Mouse (Mus musculus): ENCODE results near the gene Ccm2l. TPM values are rescaled to one million over a fixed set of nuclear protein-coding genes. Genes with fewer than 3 reads are reported as not detected.
A peak's percentile ranks its signal among the peaks of the same experiment; 100 is the strongest.

Ccm2l gene
- polyA plus RNA-seq, 1 experiment from 2014 or later: 1.9 TPM

- Histone ChIP-seq H3K4me3 (no peak overlapping the region), H3K9ac (no peak overlapping the region), H3K27ac (no peak overlapping the region), H3K27me3 (peaks cover 14% of the 10 kb centered on the region; the same call in 1 of the 2 replicates), H3K36me3 (no peaks in the 10 kb centered on the region), H3K9me3 (no peaks in the 10 kb centered on the region), H3K4me1 (replicated peaks) (no peaks in the 10 kb centered on the region), H3K4me2 (no peak overlapping the region)
- WGBS: 87% methylated on average over 6 of the region's 6 CpGs
- ATAC-seq (ENCODE audit: low FRiP score): no peak
Measured at GRCm38 (mm10) chr2:153081866-153082265, 16.1 kb downstream of the Ccm2l start.

GRCm38 (mm10) chr2:153083275-153083674 is 17.5 kb downstream of the Ccm2l start:
- Histone ChIP-seq H3K27me3 (peaks cover 12% of the 10 kb centered on the region; the same call in 1 of the 2 replicates), H3K4me3 (no peak overlapping the region), H3K4me1 (replicated peaks) (no peaks in the 10 kb centered on the region), H3K9ac (no peak overlapping the region), H3K36me3 (no peaks in the 10 kb centered on the region), H3K9me3 (no peaks in the 10 kb centered on the region), H3K4me2 (no peak overlapping the region), H3K27ac (no peak overlapping the region)
- no peak for ATAC-seq (ENCODE audit: low FRiP score)
- WGBS: 94% methylated on average over 8 of the region's 8 CpGs

DNA sequence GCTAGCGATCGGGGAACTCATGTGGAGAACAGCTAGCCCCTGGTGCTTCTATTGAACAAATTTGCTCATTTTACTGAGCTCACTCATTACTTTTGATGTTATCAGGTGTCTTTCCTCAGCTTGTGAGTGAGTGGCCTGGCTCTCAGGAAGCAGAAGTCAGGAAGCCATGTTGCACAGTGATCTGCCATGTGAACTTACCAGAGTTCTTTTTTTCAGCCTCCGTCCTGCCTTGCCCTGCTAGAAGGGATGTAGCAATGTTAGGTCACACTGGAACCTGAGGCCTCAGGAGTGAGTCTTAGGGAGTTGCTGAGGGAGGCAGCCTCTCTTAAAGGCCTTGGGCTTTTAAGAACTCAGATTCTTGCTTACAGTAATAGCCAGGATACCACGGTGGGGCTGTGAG is 18.1 kb downstream of the Ccm2l start:
- no peaks in the 10 kb centered on the region for H3K4me1 ChIP-seq (replicated peaks)
- no peaks in the 10 kb centered on the region for H3K36me3 ChIP-seq
- H3K27ac ChIP-seq: no peak overlapping the region
- peaks cover 12% of the 10 kb centered on the region; the same call in 1 of the 2 replicates for H3K27me3 ChIP-seq
- H3K9me3 ChIP-seq: no peaks in the 10 kb centered on the region
- H3K4me2 ChIP-seq: no peak overlapping the region
- 92% methylated on average over 4 of the region's 4 CpGs for WGBS
- no peak overlapping the region for H3K4me3 ChIP-seq
- ATAC-seq (ENCODE audit: low FRiP score): no peak
- no peak overlapping the region for H3K9ac ChIP-seq

DNA sequence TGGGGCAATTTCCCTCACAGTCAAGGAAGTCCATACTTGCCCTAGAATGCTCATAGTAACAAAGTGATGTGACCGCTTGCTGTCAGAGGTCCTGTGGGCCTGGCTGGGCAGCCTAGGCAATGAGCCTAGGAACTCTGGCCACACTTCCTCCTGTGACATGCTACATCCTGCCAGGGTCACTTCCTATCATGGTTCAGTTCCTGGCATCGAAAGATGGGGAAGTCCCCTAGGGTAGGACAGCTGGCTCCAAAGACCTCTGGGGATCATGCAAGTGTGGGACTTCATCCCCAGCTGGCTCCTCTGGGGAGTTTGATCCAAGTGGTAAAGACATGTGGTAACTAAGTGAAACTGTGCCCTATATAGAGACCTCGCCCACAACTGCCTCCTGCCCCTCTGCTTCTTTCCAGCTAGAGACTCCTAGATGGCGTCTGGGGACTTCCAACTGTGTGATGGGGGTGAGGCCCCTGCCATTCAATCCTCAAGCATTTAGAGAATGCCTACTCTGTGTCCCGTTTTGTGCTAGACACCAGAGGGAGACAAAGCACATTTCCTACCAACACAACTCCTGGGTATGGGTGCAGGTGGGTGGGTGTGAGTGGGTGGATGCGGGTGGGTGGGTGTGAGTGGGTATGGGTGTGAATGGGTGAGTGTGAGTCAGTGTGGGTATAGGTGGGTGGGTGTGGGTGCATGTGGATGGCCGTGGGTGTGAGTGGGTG is 18.7 kb downstream of the Ccm2l start:
- H3K9me3 ChIP-seq: no peaks in the 10 kb centered on the region
- no peak overlapping the region for H3K9ac ChIP-seq

DNA sequence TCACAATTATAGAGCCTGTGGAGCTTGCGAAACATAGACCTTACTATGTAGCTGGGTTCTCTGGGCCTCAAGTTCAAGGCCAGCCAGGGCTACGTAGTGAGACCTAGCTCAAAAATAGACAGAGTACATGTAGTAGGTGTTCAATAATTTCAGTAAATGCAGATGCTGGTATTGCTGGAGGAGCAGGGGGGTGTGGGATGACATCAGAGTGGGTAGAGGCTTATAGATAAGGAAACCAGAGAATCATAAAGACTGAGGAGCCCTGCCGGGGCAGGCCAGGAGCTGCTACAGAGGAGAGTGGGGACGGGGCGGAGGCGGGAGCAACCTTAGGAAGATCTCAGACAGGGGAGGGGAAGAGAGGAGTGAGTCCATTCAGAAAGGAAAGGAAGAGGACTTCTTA is 19.8 kb downstream of the Ccm2l start:
- H3K9ac ChIP-seq: no peak overlapping the region
- WGBS: 86% methylated on average over 6 of the region's 6 CpGs

More for the DNA sequence above, 18.7 kb downstream of the Ccm2l start:
- Histone ChIP-seq H3K27ac (no peak overlapping the region), H3K4me1 (replicated peaks) (no peaks in the 10 kb centered on the region), H3K4me2 (no peak overlapping the region), H3K36me3 (no peaks in the 10 kb centered on the region), H3K4me3 (no peak overlapping the region), H3K27me3 (peaks cover 8% of the 10 kb centered on the region; the same call in 1 of the 2 replicates)
- no peak for ATAC-seq (ENCODE audit: low FRiP score)
- WGBS: 64% methylated on average over 7 of the region's 7 CpGs

GRCm38 (mm10) chr2:153086166-153086565 is 20.4 kb downstream of the Ccm2l start:
- Histone ChIP-seq H3K4me1 (replicated peaks) (no peaks in the 10 kb centered on the region), H3K4me2 (no peak overlapping the region), H3K27ac (no peak overlapping the region), H3K36me3 (no peaks in the 10 kb centered on the region), H3K9me3 (no peaks in the 10 kb centered on the region), H3K27me3 (0 out of 2 replicates have a peak, but pooled peaks cover 5% of the 10 kb centered on the region), H3K9ac (no peak overlapping the region), H3K4me3 (no peak overlapping the region)
- no peak for ATAC-seq (ENCODE audit: low FRiP score)
- WGBS: 89% methylated on average over 4 of the region's 4 CpGs

More for the DNA sequence above, 19.8 kb downstream of the Ccm2l start:
- H3K4me2 ChIP-seq: no peak overlapping the region
- no peak overlapping the region for H3K4me3 ChIP-seq
- no peak for ATAC-seq (ENCODE audit: low FRiP score)
- no peaks in the 10 kb centered on the region for H3K4me1 ChIP-seq (replicated peaks)
- no peaks in the 10 kb centered on the region for H3K9me3 ChIP-seq
- H3K27ac ChIP-seq: no peak overlapping the region
- no peaks in the 10 kb centered on the region for H3K36me3 ChIP-seq
- peaks cover 8% of the 10 kb centered on the region; the same call in 1 of the 2 replicates for H3K27me3 ChIP-seq

DNA sequence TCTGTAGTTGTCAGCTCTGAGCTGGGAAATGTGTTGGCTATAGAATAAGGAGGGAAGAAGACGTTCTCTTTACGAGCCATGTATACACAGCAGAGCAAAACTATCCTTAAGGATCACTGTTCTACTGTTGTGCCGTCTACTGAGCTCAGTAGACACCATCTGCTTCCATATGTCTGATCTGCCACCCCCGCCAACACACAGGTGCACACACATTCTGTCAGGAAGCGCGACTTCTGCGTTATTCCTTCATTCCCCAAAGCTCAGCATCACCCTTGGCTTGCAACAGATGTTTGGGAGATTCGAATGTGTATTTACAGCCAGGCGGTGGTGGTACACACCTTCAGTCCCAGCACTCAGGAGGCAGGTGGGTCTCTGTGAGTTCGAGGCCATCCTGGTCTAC is 21.3 kb downstream of the Ccm2l start:
- Histone ChIP-seq H3K4me2 (no peak overlapping the region), H3K27me3 (no peaks in the 10 kb centered on the region), H3K4me1 (replicated peaks) (no peaks in the 10 kb centered on the region), H3K9me3 (no peaks in the 10 kb centered on the region), H3K36me3 (no peaks in the 10 kb centered on the region), H3K4me3 (no peak overlapping the region), H3K27ac (no peak overlapping the region), H3K9ac (no peak overlapping the region)
- WGBS: 91% methylated on average over 10 of the region's 10 CpGs
- no peak for ATAC-seq (ENCODE audit: low FRiP score)

DNA sequence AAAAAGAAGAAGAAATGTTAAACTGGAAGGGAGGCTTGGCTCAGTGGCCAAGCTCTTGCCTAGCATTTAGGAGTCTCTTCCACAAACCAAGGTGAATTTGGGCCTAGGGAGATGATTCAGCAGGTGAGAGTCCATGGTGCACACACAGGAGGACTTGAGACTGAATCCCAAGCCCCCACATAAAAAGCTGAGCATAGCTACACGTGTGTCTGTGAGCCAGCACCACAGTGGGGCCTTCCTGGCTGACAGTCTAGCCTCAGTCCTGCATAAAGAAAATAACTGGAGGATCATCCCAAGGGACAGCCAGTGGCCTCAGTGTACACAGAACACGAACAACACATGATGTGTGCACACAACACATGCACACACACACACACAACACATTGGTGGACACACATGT is 23.6 kb downstream of the Ccm2l start:
- Histone ChIP-seq H3K4me2 (no peak overlapping the region), H3K4me3 (no peak overlapping the region), H3K36me3 (no peaks in the 10 kb centered on the region), H3K9me3 (no peaks in the 10 kb centered on the region), H3K27ac (no peak overlapping the region), H3K27me3 (no peaks in the 10 kb centered on the region), H3K9ac (no peak overlapping the region), H3K4me1 (replicated peaks) (no peaks in the 10 kb centered on the region)
- ATAC-seq (ENCODE audit: low FRiP score): no peak
- WGBS: 66% methylated on average over 2 of the region's 2 CpGs

GRCm38 (mm10) chr2:153090551-153091165 is 24.9 kb downstream of the Ccm2l start:
- no peak overlapping the region for H3K4me3 ChIP-seq
- WGBS: 44% methylated on average over 10 of the region's 10 CpGs
- ATAC-seq (ENCODE audit: low FRiP score): no peak

DNA sequence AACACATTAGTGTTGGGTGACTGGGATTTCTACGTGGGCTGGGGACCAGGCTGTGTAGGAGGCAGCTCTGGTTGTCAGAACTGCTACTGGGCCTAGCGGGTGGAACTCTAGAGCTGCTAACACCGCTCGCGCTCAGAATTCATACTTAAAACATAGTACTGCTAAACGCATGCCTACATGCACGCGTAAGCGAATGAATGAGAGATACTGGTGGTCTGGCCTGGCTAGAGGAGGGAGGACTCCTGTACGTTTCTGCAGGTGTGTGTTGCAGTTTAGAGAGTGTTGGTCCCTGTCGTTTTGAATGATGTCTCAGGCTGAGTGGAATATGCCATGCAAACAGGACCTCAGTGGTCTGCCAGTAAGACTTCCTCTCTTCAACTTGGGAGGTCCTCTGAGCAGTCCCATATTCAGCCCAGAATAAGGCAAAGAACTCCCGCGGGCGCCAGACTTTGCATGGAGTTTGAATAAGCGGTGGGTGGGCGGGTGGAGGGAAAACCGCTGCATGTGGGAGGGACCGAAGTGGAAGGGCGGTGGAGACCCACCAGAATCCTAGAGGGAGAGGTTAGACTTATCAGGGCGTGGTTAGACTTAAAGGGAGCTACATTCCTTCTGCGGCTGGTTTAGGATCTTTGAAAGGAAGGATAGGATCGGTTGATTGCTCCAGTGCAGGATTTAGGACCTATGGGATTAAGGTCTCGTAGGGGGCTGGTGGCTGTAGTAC is 41.5 kb downstream of the Ccm2l start:
- Histone ChIP-seq H3K27ac (no peak overlapping the region), H3K4me3 (no peak overlapping the region), H3K9me3 (no peaks in the 10 kb centered on the region), H3K4me2 (peak overlapping the region; percentile 27), H3K9ac (no peak overlapping the region), H3K36me3 (no peaks in the 10 kb centered on the region), H3K4me1 (replicated peaks) (peaks cover 13% of the 10 kb centered on the region), H3K27me3 (peaks cover 61% of the 10 kb centered on the region)
- WGBS: 36% methylated on average over 23 of the region's 23 CpGs
- ATAC-seq (ENCODE audit: low FRiP score): no peak

More at GRCm38 (mm10) chr2:153090551-153091165, 24.9 kb downstream of the Ccm2l start:
- no peak overlapping the region for H3K27ac ChIP-seq
- H3K9ac ChIP-seq: no peak overlapping the region
- no peaks in the 10 kb centered on the region for H3K4me1 ChIP-seq (replicated peaks)
- H3K27me3 ChIP-seq: no peaks in the 10 kb centered on the region
- no peak overlapping the region for H3K4me2 ChIP-seq
- H3K9me3 ChIP-seq: no peaks in the 10 kb centered on the region
- H3K36me3 ChIP-seq: no peaks in the 10 kb centered on the region

- H3K27me3 ChIP-seq: peaks cover 61% of the 10 kb centered on the region
- no peak overlapping the region for H3K27ac ChIP-seq
- H3K9ac ChIP-seq: no peak overlapping the region
- 3% methylated on average over 15 of the region's 15 CpGs for WGBS
- ATAC-seq (ENCODE audit: low FRiP score): no peak
- peak overlapping the region; percentile 79 for H3K4me2 ChIP-seq
- no peak overlapping the region; the same call in 1 of the 2 replicates for H3K4me3 ChIP-seq
- H3K4me1 ChIP-seq (replicated peaks): peaks cover 13% of the 10 kb centered on the region
- H3K9me3 ChIP-seq: no peaks in the 10 kb centered on the region
- no peaks in the 10 kb centered on the region for H3K36me3 ChIP-seq
Measured at GRCm38 (mm10) chr2:153107802-153108201, 42.0 kb downstream of the Ccm2l start.

Measured in hindbrain, embryonic 13.5 days (tissue).